Mouse (Mus musculus): ENCODE results near the gene Rgs17.
"Not testable (repeated sequence)": the region's sequence is repeated elsewhere in the genome, so short reads cannot be mapped to it uniquely, and the experiment has no call there.

The Rgs17 gene

GRCm38 (mm10) chr10:5922294-5922828 lies at the start of gene Rgs17:
Gene Rgs17 (minus strand): TSS chr10:5922400.
- DNase-seq (ENCODE audit: low read depth, low spot score), result peak; percentile 63

GRCm38 (mm10) chr10:5967655-5968054 lies 45.5 kb upstream of the Rgs17 start:
- DNase-seq (ENCODE audit: low read depth, low spot score), result no peak

- not testable (repeated sequence) for DNase-seq (ENCODE audit: low read depth, low spot score)
Measured at GRCm38 (mm10) chr10:5953787-5954186, 31.6 kb upstream of the Rgs17 start.

DNA sequence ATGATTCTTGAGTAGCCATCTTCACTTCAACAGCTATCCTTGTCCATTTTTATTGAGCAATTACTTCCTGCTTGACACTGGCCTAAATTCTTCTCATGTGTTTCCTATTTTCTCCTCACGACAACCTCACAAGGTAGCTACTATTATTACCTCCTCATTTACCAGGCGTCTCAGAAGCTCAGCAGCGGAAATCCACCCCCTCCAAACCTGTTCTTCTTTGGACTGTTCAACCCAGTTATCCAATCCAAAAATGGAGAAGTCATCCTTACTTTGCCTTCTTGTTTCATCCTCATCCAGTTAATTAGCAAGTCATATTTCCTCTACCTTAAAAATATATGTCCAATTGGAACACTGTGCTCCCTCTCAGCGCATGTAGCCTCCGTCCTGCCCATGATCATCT lies 2.1 kb upstream of the Rgs17 start:
- DNase-seq (ENCODE audit: low read depth, low spot score), result no peak

DNA sequence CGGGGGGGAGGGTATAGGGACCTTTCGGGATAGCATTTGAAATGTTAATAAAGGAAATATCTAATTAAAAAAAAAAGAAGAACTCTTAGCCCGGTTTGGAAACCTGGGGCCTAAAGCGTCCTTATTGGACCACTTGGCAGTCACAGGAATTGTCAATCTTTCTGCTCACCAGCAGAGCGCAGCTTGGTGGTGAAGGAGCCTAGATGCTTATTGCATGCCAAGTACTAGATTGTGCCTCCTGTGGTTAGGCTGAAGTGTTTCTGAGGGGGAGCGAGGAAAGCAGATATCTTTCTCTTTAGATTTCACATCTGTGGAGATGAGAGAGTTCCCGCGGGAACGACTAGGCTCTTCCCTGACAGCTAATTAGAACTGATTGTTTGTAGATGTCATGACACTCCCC lies 896 bp upstream of the Rgs17 start:
- DNase-seq (ENCODE audit: low read depth, low spot score), result no peak

DNA sequence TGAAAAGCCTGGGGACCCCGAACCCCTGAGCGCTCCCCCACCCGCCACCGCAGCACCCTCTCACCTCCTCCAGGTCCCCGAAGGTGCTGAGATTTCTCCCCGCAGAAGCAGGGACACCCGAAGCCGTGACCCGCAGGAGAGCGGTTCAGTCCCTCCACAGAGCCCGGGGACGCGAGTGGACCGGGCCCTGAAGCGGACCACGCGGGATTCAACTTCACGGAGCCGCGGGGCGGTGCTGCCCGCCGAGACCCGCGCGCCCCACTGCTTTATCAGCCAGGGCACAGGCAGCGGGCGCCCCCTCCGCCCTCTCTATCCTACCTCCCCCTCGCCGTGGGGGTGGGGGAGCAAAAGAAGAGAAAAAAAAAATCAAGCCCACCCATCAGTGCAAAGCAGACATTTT lies 429 bp downstream of the Rgs17 start:
- DNase-seq (ENCODE audit: low read depth, low spot score), result no peak

DNA sequence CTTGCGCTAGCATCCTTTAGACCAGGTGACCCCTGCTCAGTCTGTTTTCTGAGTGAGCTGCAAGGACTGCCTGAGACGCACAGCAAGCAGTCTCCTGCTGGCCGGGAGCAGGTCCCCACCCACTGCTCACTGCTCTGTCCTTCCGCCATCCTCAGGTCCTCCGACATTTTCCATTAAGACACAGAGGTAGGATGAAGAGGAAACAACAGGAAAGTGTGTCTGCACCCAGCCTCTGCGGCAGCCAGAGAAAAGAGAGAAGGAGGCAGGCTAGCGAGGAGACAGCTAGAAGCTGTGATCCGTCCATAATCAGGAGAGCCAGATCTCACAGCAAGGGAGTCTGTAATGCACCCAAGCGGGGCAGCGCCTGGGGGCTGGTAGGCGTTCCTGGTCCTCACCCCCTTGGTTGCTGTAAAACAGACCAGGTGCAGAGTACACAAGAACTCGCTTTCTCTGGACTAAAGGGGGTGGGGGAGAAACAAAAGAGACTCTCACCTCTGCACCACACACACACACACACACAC lies 1.1 kb downstream of the Rgs17 start:
- DNase-seq (ENCODE audit: low read depth, low spot score), result no peak

DNA sequence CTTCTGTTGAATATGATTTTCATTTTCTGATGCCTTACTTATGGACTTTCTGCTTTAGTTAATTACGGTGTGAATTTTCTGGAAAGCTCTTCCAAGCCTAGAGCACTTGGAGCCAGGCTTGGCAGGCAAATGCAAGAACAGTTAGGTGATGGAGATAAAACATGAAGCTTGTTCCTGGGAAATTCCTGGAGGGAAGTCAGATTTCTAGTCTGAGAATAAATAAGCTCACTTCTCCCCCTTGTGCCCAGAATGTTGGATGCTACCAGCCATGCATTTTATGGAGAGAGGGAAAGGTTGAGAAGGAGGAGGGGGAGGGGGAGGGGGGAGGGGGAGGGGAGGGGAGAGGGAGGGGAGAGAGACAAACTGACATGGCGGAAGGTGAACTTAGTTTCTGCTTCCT lies 17.8 kb downstream of the Rgs17 start:
- peak; percentile 47 for DNase-seq (ENCODE audit: low read depth, low spot score)

GRCm38 (mm10) chr10:5901777-5902176 lies 20.4 kb downstream of the Rgs17 start:
- no peak for DNase-seq (ENCODE audit: low read depth, low spot score)

- no peak for DNase-seq (ENCODE audit: low read depth, low spot score)
Measured at GRCm38 (mm10) chr10:5900731-5901130, 21.5 kb downstream of the Rgs17 start.

GRCm38 (mm10) chr10:5877106-5877505 lies 45.1 kb downstream of the Rgs17 start:
- DNase-seq (ENCODE audit: low read depth, low spot score), result peak; percentile 29

- no peak for DNase-seq (ENCODE audit: low read depth, low spot score)
Measured at GRCm38 (mm10) chr10:5871081-5871480, 51.1 kb downstream of the Rgs17 start.

DNA sequence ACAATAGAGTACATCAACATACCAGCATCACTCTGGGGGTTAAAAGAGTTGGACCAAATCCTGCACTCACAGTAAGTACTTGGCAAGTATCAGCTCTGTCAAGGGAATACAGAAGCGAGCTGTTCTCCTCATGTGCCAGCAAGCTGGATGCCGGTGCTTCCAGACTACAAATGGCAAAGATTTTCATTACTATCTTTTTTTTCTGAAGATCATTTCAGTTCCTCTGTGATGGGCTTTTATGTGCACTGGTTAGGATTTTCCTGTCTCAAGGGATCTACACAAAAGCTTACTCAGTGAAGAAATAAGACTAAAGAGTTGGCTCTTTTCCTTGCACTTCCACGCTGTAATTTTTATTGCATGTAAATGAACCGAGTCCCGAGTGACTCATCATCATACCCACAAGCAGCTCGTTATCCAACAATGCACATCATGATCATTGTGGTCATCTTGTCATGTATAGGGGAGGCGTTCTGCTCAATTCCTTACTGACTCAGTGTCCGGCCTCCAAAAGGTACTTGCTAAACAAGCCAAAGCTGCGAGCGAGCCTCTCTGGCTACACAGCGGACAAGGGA lies 54.1 kb downstream of the Rgs17 start:
- DNase-seq (ENCODE audit: low read depth, low spot score), result peak; percentile 50

GRCm38 (mm10) chr10:5865996-5866395 lies 56.2 kb downstream of the Rgs17 start:
- no peak for DNase-seq (ENCODE audit: low read depth, low spot score)

- no peak for DNase-seq (ENCODE audit: low read depth, low spot score)
Measured at GRCm38 (mm10) chr10:5862669-5863068, 59.5 kb downstream of the Rgs17 start.

DNA sequence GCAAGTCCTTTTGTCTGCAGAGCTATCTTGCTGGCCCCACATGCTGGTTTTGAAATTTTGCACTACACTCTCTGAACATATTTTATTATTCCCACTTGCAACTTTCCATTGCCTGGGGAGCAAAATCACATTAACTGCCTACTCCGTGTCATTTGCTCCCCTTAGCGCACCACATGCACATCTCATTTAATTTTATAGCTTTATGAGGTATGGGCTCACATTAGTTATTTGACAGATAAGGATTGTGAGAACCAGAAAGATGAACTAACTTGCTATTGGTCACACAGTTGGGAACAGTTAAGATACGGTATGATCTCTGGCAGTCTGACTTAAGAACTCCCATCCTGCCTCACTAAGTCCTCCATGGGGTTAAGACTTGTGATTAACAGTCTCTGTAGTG lies 61.4 kb downstream of the Rgs17 start:
- DNase-seq (ENCODE audit: low read depth, low spot score), result no peak

DNA sequence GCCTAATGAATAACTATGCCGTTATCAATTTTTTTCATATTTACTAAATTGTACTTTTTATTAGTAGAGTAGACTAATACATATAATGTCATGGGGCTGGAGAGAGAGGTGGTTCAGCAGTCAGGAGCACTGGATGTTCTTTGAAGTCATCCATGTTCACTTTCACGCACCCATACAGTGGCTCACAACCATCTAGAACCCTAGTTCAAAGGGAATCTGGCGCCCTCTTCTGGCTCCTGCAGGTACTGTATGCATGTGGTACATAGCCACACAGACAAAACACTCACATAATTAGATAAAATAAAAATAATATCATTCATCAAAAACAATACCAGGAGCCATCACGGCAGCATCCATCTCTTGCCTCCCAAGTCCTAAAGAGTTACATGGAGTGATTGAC lies 62.5 kb downstream of the Rgs17 start:
- no peak for DNase-seq (ENCODE audit: low read depth, low spot score)

GRCm38 (mm10) chr10:5857996-5858549 lies 64.1 kb downstream of the Rgs17 start:
- no peak for DNase-seq (ENCODE audit: low read depth, low spot score)

- peak; percentile 52 for DNase-seq (ENCODE audit: low read depth, low spot score)
Measured at GRCm38 (mm10) chr10:5853290-5853868, 68.8 kb downstream of the Rgs17 start.

DNA sequence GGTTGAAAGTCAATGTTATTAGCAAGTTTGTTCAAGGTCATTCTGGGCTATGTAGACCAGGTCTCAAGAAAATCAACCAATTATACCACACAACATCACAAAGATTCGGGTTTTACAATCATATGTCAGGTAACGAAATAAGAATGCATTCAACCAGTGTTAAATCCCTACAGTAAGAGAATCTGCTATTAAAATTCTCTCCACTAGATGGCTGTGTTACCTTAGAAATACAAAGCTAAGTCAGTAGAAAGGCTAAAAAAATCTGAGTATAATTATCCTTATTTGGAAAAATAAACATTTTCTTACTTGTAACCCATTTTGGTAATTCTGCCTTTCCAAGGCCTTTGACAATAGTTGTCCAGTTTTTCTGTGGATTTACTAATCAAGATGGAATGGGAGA lies 75.3 kb downstream of the Rgs17 start:
- DNase-seq (ENCODE audit: low read depth, low spot score), result peak; percentile 36

DNA sequence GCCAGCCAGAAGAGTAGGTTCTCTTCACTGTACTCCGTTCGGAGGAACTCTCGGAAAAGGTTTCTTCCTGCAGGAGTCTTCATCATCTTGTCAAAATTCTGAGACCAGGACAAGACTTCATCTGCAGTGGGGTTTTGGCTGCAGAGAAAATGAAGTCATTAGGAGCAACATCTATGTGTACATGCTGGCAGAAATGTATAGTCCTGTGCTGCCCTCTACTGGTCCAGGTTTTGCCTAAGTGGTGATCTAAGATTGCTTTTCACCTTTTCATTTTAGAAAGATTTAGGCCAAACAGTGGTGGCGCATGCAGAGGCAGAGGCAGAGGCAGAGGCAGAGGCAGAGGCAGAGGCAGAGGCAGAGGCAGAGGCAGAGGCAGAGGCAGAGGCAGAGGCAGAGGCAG lies 80.8 kb downstream of the Rgs17 start:
- DNase-seq (ENCODE audit: low read depth, low spot score), result peak; percentile 29

DNA sequence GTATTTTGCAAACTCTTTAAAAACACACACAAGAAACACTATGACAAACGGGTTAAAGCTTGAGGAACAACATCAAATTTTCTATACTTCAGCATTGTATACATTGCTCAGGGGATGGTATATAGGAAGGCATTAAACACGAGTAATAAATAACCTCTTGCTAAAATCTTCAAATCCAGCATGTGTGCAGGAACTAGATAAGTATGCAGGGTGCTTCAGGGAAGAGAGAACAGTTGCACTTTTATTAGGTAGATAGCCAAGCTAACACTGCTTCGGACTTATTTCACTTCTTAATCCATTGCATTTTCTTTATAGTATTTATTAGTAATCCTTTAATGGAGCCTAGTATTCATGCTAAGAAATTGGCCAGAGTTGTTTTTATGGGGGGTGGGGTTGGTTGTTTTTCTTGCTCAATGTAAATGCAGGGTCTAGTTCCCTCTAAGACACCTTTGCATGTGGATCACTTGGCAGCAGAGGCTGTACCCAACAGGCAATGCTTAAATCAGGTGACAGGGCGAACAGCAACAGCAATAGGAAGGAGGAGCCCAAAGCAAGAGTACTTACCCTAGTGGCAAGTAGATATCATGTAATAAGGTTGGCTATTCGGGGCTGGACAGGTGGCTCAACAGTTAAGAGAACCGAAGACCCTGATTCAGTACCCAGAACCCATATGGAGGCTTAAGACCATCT lies 95.7 kb downstream of the Rgs17 start:
- DNase-seq (ENCODE audit: low read depth, low spot score), result no peak

Data from telencephalon, adult 2 months (tissue).